Mouse (Mus musculus) granulocyte monocyte progenitor cell, adult 5-6 weeks (primary cell): Measurements from ENCODE around the gene Usp7. TPM values are rescaled to one million over a fixed set of nuclear protein-coding genes. Genes with fewer than 3 reads are reported as not detected.

Experiments
- ATAC-seq: replicated peaks from 2 replicates; pipeline ENCODE4 v1.8.0; 2016; ENCODE audit warnings: mild to moderate bottlenecking, moderate TSS enrichment, inconsistent platforms; ENCODE audit not compliant: poor library complexity, severe bottlenecking
- total RNA-seq, 2 experiments: library from RNA; stranded (forward) in 1 of 2; stranded (reverse) in 1 of 2; fragments of 200-712, 200-1000 nt in 1 of 2; fragments of >200 nt in 1 of 2; fragmentation: Nextera tagmentation in 1 of 2; gene quantifications; 2 replicates each; pipeline ENCODE4 v1.2.3; 2014 to 2017

The Usp7 gene
- total RNA-seq, 2 experiments from 2014 or later: 142 to 144 TPM

- no peak for ATAC-seq
These were observed 113.4 kb downstream of the Usp7 start for GRCm38 (mm10) chr16:8678676-8679075.

- no peak for ATAC-seq
These were observed 114.1 kb downstream of the Usp7 start for GRCm38 (mm10) chr16:8678035-8678434.

- ATAC-seq: peak; percentile 25; the same call in 1 of the 2 replicates
These were observed 115.3 kb downstream of the Usp7 start for GRCm38 (mm10) chr16:8676800-8677199.

GRCm38 (mm10) chr16:8676228-8676627 is 115.9 kb downstream of the Usp7 start:
- ATAC-seq: no peak

- no peak for ATAC-seq
These were observed 116.5 kb downstream of the Usp7 start for GRCm38 (mm10) chr16:8675559-8675958.

- peak; percentile 64 for ATAC-seq
These were observed 117.9 kb downstream of the Usp7 start for GRCm38 (mm10) chr16:8674165-8674564.

- ATAC-seq: no peak
These were observed 118.8 kb downstream of the Usp7 start for GRCm38 (mm10) chr16:8673343-8673742.

- no peak for ATAC-seq
These were observed 119.3 kb downstream of the Usp7 start for GRCm38 (mm10) chr16:8672811-8673210.

- ATAC-seq: no peak
These were observed 119.8 kb downstream of the Usp7 start for GRCm38 (mm10) chr16:8672350-8672687.

GRCm38 (mm10) chr16:8671551-8672349 is 120.4 kb downstream of the Usp7 start, which contains the start of gene Carhsp1:
Gene Carhsp1 (minus strand): TSS chr16:8672155.
- peak; percentile 57 for ATAC-seq

GRCm38 (mm10) chr16:8670041-8671035 is 121.8 kb downstream of the Usp7 start:
- no peak for ATAC-seq

GRCm38 (mm10) chr16:8669432-8669831 is 122.7 kb downstream of the Usp7 start:
- ATAC-seq: no peak

- ATAC-seq: no peak
These were observed 123.7 kb downstream of the Usp7 start for GRCm38 (mm10) chr16:8668386-8668785.

GRCm38 (mm10) chr16:8667814-8668213 is 124.3 kb downstream of the Usp7 start:
- ATAC-seq: no peak

- ATAC-seq: peak; percentile 56
These were observed 124.8 kb downstream of the Usp7 start for GRCm38 (mm10) chr16:8667261-8667660.

GRCm38 (mm10) chr16:8666452-8666851 is 125.7 kb downstream of the Usp7 start:
- peak; percentile 20; the same call in 1 of the 2 replicates for ATAC-seq

GRCm38 (mm10) chr16:8665367-8665766 is 126.7 kb downstream of the Usp7 start:
- no peak for ATAC-seq

GRCm38 (mm10) chr16:8663606-8664539 is 128.2 kb downstream of the Usp7 start:
- no peak for ATAC-seq

- ATAC-seq: no peak
These were observed 129.1 kb downstream of the Usp7 start for GRCm38 (mm10) chr16:8663022-8663421.

GRCm38 (mm10) chr16:8658764-8659163 is 133.3 kb downstream of the Usp7 start:
- ATAC-seq: no peak
